Mouse (Mus musculus): ENCODE data around the gene Krtap11-1.

GRCm38 (mm10) chr16:89581658-89582057, 10.7 kb upstream of the Krtap11-1 start:
- TF ChIP-seq CHD2 (IDR thresholded peaks at IDR 0.05; ENCODE audit: low read depth, low read length) (no peak), ZC3H11A (IDR thresholded peaks at IDR 0.05; ENCODE audit: borderline replicate concordance, low read depth, low read length) (no peak), ZNF384 (IDR thresholded peaks at IDR 0.05; ENCODE audit: low read depth, low read length) (no peak)
